Mouse (Mus musculus) gastrocnemius, postnatal 25 days (tissue): ENCODE measurements around the gene Cluap1. TPM values are rescaled to one million over a fixed set of nuclear protein-coding genes. Genes with fewer than 3 reads are reported as not detected.
"Not testable (repeated sequence)": the region's sequence is repeated elsewhere in the genome, so short reads cannot be mapped to it uniquely, and the experiment has no call there.

Source experiments
- DNase-seq: peaks from one replicate; pipeline ENCODE4 v3.0.0; 2022
- microRNA-seq, 2 experiments: library from miRNA; unstranded; fragments of <30 nt; microRNA quantifications; one replicate each; pipeline ENCODE4 v1.2.0; 2021; ENCODE audit warnings: borderline replicate concordance in 2 of 2
- total RNA-seq, 2 experiments: library from RNA; stranded (reverse); gene quantifications; 1 replicate in 1 of 2; 2 replicates in 1 of 2; pipeline ENCODE4 v1.2.3; 2021

The Cluap1 gene
- total RNA-seq, 2 experiments from 2014 or later = 7.4 TPM

DNA sequence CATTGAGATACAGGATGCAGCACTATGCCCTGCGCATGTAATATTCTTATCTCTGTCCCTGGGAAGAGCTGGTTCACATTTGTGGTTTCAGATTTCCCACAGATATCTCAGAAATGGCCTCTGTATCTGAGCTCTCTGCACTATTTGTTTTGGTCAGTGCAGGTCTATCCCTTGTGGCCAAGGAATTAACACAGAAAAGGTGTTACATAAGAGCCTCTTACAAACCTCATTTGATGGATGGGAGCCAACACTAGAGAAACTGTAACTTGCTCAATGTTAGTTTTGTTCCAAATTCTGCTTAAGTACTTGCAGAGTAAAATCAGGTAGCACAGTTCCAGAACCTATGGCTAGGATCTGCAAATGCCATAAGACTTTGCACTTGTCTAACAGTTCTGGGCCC is 25.5 kb downstream of the Cluap1 start:
- DNase-seq = no peak

DNA sequence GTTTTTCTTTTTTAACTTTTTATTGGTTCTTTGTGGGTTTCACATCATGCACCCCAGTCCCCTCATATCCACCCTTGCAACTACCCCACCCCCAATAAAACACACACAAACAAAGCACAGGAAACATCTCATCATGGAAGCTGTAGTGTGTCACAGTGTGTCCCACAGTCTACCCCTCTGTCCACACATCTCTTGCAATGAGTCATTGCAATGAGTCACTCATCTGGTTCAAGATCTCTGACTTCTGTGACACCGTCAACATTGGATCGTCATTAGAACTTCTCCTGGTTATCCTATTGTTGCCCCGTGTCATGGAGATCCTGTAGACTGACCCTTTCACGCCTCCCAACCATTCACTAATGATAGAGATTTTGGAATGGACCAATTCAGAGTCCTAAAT is 26.1 kb downstream of the Cluap1 start:
- DNase-seq = no peak

DNA sequence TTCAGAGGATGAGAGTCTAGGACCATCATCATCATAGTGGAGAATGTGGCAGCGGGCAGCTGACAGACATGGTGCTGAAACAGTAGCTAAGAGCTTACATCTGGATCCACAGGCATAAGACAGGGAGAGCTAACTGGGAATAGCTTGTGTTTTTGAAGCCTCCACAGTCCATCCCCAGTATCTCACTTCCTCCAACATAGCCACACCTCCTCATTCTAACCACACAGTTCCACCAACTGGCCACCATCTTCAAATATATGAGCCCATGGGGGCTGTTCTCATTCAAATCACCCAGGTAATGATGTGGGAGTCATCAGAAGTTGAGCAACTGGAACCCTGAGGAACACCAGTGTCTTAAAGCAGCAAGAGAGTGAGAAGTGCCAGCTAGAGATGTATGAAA is 42.5 kb downstream of the Cluap1 start:
- no peak for DNase-seq

DNA sequence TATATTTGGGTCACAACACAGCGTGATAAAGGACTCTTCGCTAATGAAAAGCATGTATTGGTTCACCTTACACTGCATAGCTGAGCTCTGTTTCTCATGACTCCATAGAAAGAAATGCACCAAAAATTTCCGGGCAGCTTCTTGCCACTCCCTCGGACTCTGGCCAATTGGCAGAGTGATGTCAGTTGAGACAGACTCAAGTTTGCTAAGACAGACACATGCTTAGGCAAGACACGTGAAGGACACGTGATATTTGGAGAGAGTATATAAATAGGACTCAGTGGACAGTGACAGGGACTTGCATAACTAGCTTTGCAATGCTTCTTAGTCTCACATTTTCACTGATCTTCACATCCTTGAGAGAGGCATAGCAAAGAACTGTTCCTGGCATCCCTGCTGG is 47.8 kb downstream of the Cluap1 start:
- peak; percentile 23 for DNase-seq

DNA sequence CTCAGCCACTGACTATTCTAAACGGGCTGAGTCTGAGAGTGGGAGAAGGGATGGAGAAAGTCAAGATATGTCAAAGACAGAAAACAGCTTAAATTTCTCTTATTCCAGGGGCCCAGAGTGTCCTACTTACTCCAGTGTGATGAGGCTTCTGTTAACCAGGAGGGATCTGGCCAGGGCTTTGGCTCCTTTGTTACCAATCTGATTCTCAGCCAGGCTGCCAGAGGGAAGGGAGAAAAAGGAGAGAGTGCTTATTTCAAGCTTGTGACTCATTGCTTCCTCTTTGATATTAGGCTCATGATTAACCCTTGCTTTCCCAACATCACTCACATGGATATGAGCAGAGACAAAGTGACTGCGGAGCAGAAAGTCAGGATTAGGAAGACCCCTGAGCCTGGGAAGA is 50.7 kb downstream of the Cluap1 start:
- no peak for DNase-seq

DNA sequence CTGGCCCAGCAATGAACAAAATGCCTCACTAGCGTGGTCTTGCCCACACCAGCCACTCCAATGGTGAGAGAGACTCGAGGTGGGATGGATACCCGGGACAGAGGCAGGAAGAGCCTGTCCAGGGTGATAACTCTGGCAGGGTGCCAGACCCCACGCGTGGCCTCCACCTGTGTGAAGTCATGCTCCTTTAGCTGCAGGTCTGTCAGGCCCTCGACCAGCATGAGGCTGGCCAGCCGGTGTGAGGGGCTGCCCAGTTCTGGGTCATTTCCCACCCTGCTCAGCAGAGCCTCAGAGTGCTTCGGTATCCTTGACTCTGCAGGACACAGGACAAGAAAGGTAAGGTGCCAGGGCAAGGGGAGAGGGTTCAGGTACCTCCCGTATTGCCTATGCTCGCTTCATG is 56.4 kb downstream of the Cluap1 start:
- no peak for DNase-seq

DNA sequence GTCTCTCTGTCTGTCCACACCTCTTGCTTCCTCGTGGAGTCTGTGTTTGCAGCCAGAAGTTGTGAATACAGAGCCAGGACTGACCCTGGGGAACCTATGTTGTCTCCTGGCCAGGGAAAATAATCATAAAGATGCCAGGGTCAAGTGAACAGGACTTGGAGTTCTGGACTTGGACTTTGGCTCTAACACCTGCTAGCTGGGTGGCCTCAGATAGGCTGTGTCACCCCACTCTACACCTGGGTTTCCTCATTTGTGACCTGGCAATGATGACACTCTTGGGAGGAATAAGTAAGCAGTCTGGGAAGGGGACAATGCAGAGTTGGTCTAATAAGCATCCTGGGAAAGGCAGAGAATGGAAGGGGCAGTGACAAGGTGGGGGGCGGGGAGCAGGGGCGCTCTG is 56.9 kb downstream of the Cluap1 start:
- no peak for DNase-seq

DNA sequence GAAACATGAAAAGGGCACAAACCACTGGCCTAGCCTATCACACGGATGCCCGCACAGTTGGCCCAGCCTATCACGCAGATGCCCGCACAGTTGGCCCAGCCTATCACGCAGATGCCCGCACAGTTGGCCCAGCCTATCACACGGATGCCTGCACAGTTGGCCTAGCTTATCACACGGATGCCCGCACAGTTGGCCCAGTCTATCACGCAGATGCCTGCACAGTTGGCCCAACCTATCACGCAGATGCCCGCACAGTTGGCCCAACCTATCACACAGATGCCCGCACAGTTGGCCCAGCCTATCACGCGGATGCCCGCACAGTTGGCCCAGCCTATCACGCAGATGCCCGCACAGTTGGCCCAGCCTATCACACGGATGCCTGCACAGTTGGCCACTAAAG is 65.9 kb downstream of the Cluap1 start:
- DNase-seq = not testable (repeated sequence)

DNA sequence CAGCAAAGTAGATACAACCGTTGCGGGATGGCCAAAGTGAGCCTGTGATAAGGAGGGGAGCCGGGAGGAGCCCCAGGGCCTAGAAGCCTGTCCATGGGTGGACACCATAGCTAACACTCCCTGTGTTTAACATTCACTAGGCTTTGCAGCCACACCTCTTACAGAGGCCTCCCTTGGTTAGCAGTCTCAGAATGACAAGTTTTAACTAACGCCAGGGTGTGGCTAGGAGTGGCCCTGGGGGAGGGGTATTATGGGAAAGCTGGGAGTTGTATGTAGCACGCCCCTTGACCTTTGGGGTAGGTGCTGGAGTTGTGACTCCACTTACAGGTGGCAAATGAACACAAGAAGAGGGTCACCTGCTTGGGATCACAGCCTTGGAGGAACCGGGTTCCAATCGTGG is 67.1 kb downstream of the Cluap1 start:
- no peak for DNase-seq

DNA sequence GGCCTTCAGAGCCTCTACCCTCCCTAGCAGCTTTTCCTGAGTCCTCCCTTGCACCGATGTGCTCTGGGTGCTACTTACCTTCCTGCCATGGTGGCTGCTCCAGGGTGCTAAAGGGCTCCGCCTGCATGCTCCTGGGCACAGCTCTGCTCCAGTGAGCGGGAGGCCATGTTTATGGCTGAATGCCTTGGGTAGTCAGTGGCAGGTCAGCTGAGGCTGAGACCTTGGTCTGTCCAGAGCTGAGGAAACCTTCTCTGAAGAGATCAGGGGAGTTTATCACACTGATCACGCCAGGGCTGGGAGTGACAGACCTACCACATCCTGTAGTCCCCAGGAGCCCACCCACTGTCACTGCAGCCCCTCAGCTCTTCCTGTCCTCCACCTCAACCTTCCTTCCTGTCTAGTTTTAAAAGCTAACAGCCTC is 67.7 kb downstream of the Cluap1 start, which contains the start of gene Nlrc3:
Gene Nlrc3, minus strand, starts transcription at position 382 of the 421 bp plus-strand sequence.
- no peak for DNase-seq

DNA sequence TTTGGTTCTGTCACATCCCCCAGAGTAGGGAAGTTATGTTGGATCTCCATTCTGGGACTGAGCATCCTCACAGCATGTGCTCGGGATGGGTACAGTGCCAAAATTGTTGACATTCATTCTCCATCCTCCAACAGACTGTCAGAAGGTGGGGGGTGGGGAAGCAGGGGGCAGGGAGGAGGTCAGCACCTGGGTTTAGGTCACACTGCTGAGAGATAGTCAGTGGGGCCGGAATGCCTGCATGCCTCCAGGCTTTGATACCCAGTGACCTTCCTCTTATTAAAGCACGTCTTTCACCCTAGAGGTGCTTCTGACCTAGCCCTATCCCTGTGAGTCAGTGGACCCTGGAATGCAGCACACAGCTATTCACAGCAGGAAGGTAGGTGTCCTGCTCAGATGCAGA is 68.1 kb downstream of the Cluap1 start:
- DNase-seq = no peak

DNA sequence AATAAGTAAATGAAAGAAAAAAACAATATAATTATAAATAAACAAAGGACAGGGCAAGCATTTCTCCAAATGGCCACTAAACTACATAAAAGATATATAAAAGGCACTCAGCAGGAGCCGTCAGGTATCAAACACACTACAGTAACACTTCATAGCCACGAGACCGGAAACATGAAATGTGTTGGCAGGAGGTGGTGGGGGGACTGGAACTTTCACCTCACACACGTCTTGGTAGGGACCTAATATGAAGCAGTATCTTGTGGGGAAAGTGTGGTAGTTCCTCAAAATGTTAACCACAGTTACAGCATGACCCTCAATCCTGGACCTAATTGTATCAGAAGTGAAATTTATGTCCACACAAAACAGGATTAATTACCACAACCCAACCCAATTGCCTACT is 73.6 kb downstream of the Cluap1 start:
- DNase-seq = no peak

DNA sequence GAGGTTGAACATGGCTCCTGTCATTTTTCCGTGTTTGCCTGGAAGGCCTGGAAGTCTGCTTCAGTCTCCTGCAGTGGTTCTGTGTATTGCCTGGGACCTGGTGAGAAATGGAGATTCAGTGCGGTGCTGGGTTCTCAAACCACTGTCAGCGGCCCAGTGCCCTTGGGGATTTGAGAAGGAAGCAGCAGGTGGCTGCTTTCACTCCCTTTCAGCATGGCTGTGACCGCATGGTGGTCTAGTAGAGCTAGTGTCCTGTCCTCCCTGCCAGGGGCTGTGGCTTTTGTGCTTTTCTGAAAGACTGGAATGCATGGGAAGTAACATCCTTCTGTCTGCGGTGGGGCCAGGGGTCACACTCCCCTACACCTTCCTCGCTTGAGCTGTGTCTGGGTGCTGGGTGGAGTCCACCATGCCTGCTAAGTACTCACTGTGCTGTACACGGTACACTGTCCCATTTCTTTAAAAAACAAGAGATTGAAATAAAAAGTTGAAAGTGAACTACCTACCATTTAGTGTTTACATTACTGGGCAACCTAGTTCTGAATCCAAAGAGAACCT is 74.6 kb downstream of the Cluap1 start:
- no peak for DNase-seq

DNA sequence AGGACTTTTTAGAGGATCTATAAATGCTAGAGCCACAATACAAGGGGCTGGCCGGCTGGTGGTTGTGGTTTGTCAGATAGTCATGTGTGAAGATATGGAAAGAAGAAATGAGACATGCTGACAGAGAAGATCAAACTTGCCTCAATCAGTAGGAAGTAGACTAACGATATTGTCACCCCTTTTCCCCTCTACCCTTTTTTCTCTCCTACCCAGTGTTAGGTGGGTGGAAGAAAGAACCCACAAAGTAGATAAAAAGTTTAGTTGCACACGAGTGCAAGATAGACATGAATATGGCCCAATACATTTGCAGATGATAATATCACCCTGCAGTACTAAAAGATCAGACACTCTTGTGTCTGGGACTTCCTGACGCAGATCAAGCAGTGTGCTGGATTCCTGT is 79.8 kb downstream of the Cluap1 start:
- DNase-seq = no peak

Small RNA genes lying within 50 kb of the gene (microRNA-seq; reads per million reads assigned to microRNA genes)
- 0 reads per million in 2 experiments for gene Gm23493

Other genes starting within 250 kb of the Cluap1 start
- not detected for gene Mefv, start 190.7 kb upstream of the Cluap1 start, total RNA-seq
- 1 to 10 TPM; 6.0 to 6.1 TPM for gene Zfp263, start 164.7 kb upstream of the Cluap1 start, total RNA-seq
- gene Olfr15, start 77.9 kb upstream of the Cluap1 start, total RNA-seq = not detected
- gene Zfp174, start 61.5 kb upstream of the Cluap1 start, total RNA-seq = 1 to 10 TPM; 1.1 to 1.2 TPM
- 10 to 100 TPM; 22.7 to 29.7 TPM for gene Naa60, start 36.4 kb upstream of the Cluap1 start, total RNA-seq
- 1 to 10 TPM; 5.2 to 6.5 TPM for gene Zfp597, start 24.2 kb upstream of the Cluap1 start, total RNA-seq
- gene Gm20695, start 24.2 kb upstream of the Cluap1 start, total RNA-seq = not detected
- 1 to 10 TPM; 1.5 to 1.6 TPM for gene 1700037C18Rik, start 112 bp upstream of the Cluap1 start, total RNA-seq
- 1 to 10 TPM in 1 of 2 experiments, under 1 TPM in 1; 0.88 to 5.6 TPM for gene Nlrc3, start 67.8 kb downstream of the Cluap1 start, total RNA-seq
- 1 to 10 TPM; 6.0 to 6.2 TPM for gene Slx4, start 95.0 kb downstream of the Cluap1 start, total RNA-seq
- gene Dnase1, start 128.1 kb downstream of the Cluap1 start, total RNA-seq = not detected
- 100 to 1,000 TPM in 1 of 2 experiments, 10 to 100 TPM in 1; 98.1 to 108 TPM for gene Trap1, start 169.0 kb downstream of the Cluap1 start, total RNA-seq